8 mouse cellular contexts compared by ENCODE assay signal in the genomic region with DNA sequence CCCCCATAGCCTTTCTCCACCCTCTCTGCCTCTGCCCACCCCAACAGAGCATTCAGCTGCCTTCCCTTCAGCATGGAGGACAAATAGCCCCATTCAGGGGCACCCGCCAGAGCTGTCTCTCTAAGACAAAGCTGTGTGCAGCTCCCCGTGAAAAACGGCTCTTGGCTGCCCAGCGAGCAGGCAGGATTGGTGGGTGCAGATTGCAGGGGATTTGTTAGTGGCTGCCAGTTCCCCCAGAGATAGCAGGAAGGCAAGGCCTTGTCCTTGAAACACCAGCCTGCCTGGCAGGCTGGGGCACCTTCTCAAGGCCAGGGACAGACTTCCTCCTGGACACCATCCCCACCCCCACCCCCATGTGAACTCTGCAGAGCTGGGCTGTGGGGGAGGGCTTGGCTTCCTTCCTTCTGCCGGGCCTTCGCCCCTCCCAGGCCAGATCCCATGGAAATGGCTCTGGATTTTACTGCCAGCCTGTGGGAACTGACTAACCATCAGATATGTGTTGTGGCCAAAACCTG.
DNase-seq lines count a peak whose midpoint lies in the region; ATAC-seq lines count a peak whose summit lies in the region.

No protein-coding gene starts in this region.

- WGBS in embryonic facial prominence, embryonic 11.5 days: 9% methylated on average over 6 of the region's 6 CpGs

- peaks cover 2% of the 10 kb centered on the region for H3K36me3 ChIP-seq in embryonic facial prominence, embryonic 11.5 days (replicated peaks; ENCODE audit: control insufficient read depth, insufficient read depth, low read depth, low read length)

- no peak overlapping the region for H3K4me2 ChIP-seq in embryonic facial prominence, embryonic 11.5 days (ENCODE audit: low read depth, low read length)

- peak; percentile 53 for DNase-seq in right cerebral cortex, postnatal 4 days
- DNase-seq in right cerebral cortex, postnatal 14 days: no peak
- DNase-seq in embryonic facial prominence, embryonic 11.5 days (ENCODE audit: low spot score): peak; percentile 40
- peak; percentile 72 to 77 for DNase-seq in heart, postnatal 10 days
- DNase-seq in kidney, postnatal 36 days: peak; percentile 76 to 79
- peak; percentile 80 for DNase-seq in testis, postnatal 10 days (ENCODE audit: low spot score)

- intact Hi-C loops in heart, postnatal 10 days (cut with DNase I): loop anchor here (2.0 kb wide), 2 partner anchors 17 to 41 kb away; no protein-coding TSS in a partner anchor

- no peaks in the 10 kb centered on the region for H3K9me3 ChIP-seq in embryonic facial prominence, embryonic 11.5 days (replicated peaks; ENCODE audit: control insufficient read depth, low read length)

- no peak overlapping the region for H3K4me3 ChIP-seq in embryonic facial prominence, embryonic 11.5 days (ENCODE audit: low read depth, low read length)

- peak overlapping the region; percentile 44 for H3K9ac ChIP-seq in embryonic facial prominence, embryonic 11.5 days (replicated peaks; ENCODE audit: low read length)

- H3K27ac ChIP-seq in embryonic facial prominence, embryonic 11.5 days (replicated peaks; ENCODE audit: low read depth, low read length): peak overlapping the region; percentile 48

- H3K27me3 ChIP-seq in embryonic facial prominence, embryonic 11.5 days (ENCODE audit: control insufficient read depth, insufficient read depth, low read length): no peaks in the 10 kb centered on the region

- 0 out of 2 replicates have a peak, but pooled peaks have one; percentile 19 for ATAC-seq in embryonic facial prominence, embryonic 11.5 days (replicated peaks; ENCODE audit: insufficient number of reproducible peaks, low FRiP score, low TSS enrichment, low read depth)
- ATAC-seq in megakaryocyte, adult 5-6 weeks (ENCODE audit: poor library complexity, severe bottlenecking): peak; percentile 44
- no peak for ATAC-seq in CD4-positive, CD25-positive, alpha-beta regulatory T cell, adult 4 months

- H3K4me1 ChIP-seq in embryonic facial prominence, embryonic 11.5 days (ENCODE audit: control insufficient read depth, insufficient read depth, low read length): peaks cover 23% of the 10 kb centered on the region
